Mouse (Mus musculus) kidney, postnatal 0 days (tissue): ENCODE measurements around the gene Spp1. TPM values are rescaled to one million over a fixed set of nuclear protein-coding genes. Genes with fewer than 3 reads are reported as not detected.

Experiments used
- ATAC-seq: fragments of 200-750 bp; cut with Nextera tagmentation; replicated peaks from 2 replicates; pipeline ENCODE4 v1.8.0; 2017; ENCODE audit warnings: low read depth, moderate number of reproducible peaks, moderate TSS enrichment, moderate library complexity; ENCODE audit not compliant: low FRiP score
- DNase-seq: peaks from one replicate; pipeline ENCODE4 v3.0.0-alpha.2; 2016; ENCODE audit warnings: low spot score
- H3K27ac ChIP-seq: fragments of 300-500 bp; sonication (generic); 2 replicates; pipeline ENCODE4 v1.5.1; 2014; ENCODE audit warnings: mild to moderate bottlenecking
- H3K27me3 ChIP-seq: fragments of 300-500 bp; sonication (generic); 2 replicates; pipeline ENCODE4 v1.6.1; 2014; ENCODE audit warnings: low read length, mixed read lengths; ENCODE audit not compliant: insufficient read depth
- H3K36me3 ChIP-seq: fragments of 300-500 bp; sonication (generic); 2 replicates; pipeline ENCODE4 v1.6.1; 2014; ENCODE audit warnings: low read length, mixed read lengths; ENCODE audit not compliant: insufficient read depth
- H3K4me1 ChIP-seq: fragments of 300-500 bp; sonication (generic); replicated peaks from 2 replicates; pipeline ENCODE4 v1.6.1; 2014; ENCODE audit warnings: antibody characterized with exemption, low read length, mixed read lengths; ENCODE audit not compliant: insufficient read depth
- H3K4me2 ChIP-seq: fragments of 300-500 bp; sonication (generic); 2 replicates; pipeline ENCODE4 v1.6.1; 2014; ENCODE audit warnings: mild to moderate bottlenecking, low read length, moderate library complexity, mixed read lengths
- H3K4me3 ChIP-seq: fragments of 300-500 bp; sonication (generic); replicated peaks from 2 replicates; pipeline ENCODE4 v1.5.1; 2014; ENCODE audit warnings: low read depth, low read length
- H3K9ac ChIP-seq: fragments of 300-500 bp; sonication (generic); 2 replicates; pipeline ENCODE4 v1.6.1; 2014; ENCODE audit warnings: low read depth, low read length
- H3K9me3 ChIP-seq: fragments of 300-500 bp; sonication (generic); replicated peaks from 2 replicates; pipeline ENCODE4 v1.6.1; 2016; ENCODE audit warnings: low read length, inconsistent platforms, mixed read lengths
- CTCF ChIP-seq: IDR thresholded peaks from 2 replicates; pipeline ENCODE4 v1.5.1; 2016; ENCODE audit warnings: antibody characterized with exemption, low read depth, mild to moderate bottlenecking, moderate library complexity
- WGBS: fragments of 180-500 bp; shearing (Covaris S2); extraction: QIAGEN DNeasy Blood & Tissue Kit; methylation state at CpG from one replicate; pipeline ENCODE4 v1.1.7; 2014; 5-methylcytosine and 5-hydroxymethylcytosine counted together
- polyA plus RNA-seq: library from polyadenylated mRNA; unstranded; fragments of >200 nt; fragmentation: Nextera tagmentation; extraction: Ambion mirVana; gene quantifications from 2 replicates; pipeline ENCODE4 v1.2.1, GENCODE M21; 2015

Spp1 gene
- polyA plus RNA-seq, 1 experiment from 2014 or later: 1,587 TPM

- Histone ChIP-seq H3K4me2 (no peak overlapping the region), H3K27me3 (no peaks in the 10 kb centered on the region), H3K27ac (no peak overlapping the region), H3K4me3 (no peak overlapping the region), H3K36me3 (no peaks in the 10 kb centered on the region), H3K9ac (no peak overlapping the region), H3K9me3 (no peaks in the 10 kb centered on the region), H3K4me1 (no peaks in the 10 kb centered on the region)
- no peak for TF ChIP-seq CTCF
- ATAC-seq: no peak
- WGBS: 53% methylated on average over 8 of the region's 8 CpGs
- no peak for DNase-seq
These were observed 9.0 kb upstream of the Spp1 start for GRCm38 (mm10) chr5:104425949-104426348.

- H3K4me3 ChIP-seq: no peak overlapping the region
- no peak overlapping the region for H3K27ac ChIP-seq
- no peaks in the 10 kb centered on the region for H3K4me1 ChIP-seq
- H3K27me3 ChIP-seq: no peaks in the 10 kb centered on the region
- WGBS: 43% methylated on average over 12 of the region's 12 CpGs
- H3K9me3 ChIP-seq: no peaks in the 10 kb centered on the region
- no peak overlapping the region for H3K4me2 ChIP-seq
- ATAC-seq: 0 out of 2 replicates have a peak, but pooled peaks have one; percentile 36
- DNase-seq: peak; percentile 55
- H3K9ac ChIP-seq: no peak overlapping the region
- peak; percentile 70 for TF ChIP-seq CTCF
- no peaks in the 10 kb centered on the region for H3K36me3 ChIP-seq
These were observed 2.0 kb upstream of the Spp1 start for GRCm38 (mm10) chr5:104432886-104433285.

- Histone ChIP-seq H3K9me3 (no peaks in the 10 kb centered on the region), H3K27ac (no peak overlapping the region), H3K4me3 (no peak overlapping the region), H3K27me3 (no peaks in the 10 kb centered on the region), H3K36me3 (no peaks in the 10 kb centered on the region), H3K4me2 (no peak overlapping the region), H3K4me1 (no peaks in the 10 kb centered on the region), H3K9ac (no peak overlapping the region)
- 31% methylated on average over 6 of the region's 6 CpGs for WGBS
- DNase-seq (peak; percentile 21), ATAC-seq (0 out of 2 replicates have a peak, but pooled peaks have one; percentile 43)
- TF ChIP-seq CTCF: no peak
These were observed 851 bp upstream of the Spp1 start for GRCm38 (mm10) chr5:104433968-104434565.

GRCm38 (mm10) chr5:104436406-104437076 lies 1.6 kb downstream of the Spp1 start:
- Histone ChIP-seq H3K9me3 (no peaks in the 10 kb centered on the region), H3K9ac (peak overlapping the region; percentile 23; the same call in 1 of the 2 replicates), H3K36me3 (no peaks in the 10 kb centered on the region), H3K4me1 (no peaks in the 10 kb centered on the region), H3K27me3 (no peaks in the 10 kb centered on the region), H3K4me2 (peak overlapping the region; percentile 18; the same call in 1 of the 2 replicates), H3K4me3 (no peak overlapping the region), H3K27ac (peak overlapping the region; percentile 70; the same call in 1 of the 2 replicates)
- no peak for TF ChIP-seq CTCF
- 59% methylated on average over 7 of the region's 7 CpGs for WGBS
- ATAC-seq (no peak), DNase-seq (no peak)

- no peak for TF ChIP-seq CTCF
- no peak overlapping the region for H3K4me3 ChIP-seq
- WGBS: 68% methylated on average over 6 of the region's 6 CpGs
- H3K27me3 ChIP-seq: no peaks in the 10 kb centered on the region
- ATAC-seq (no peak), DNase-seq (no peak)
- no peaks in the 10 kb centered on the region for H3K9me3 ChIP-seq
- no peak overlapping the region for H3K4me2 ChIP-seq
- no peak overlapping the region for H3K9ac ChIP-seq
- no peaks in the 10 kb centered on the region for H3K4me1 ChIP-seq
- H3K36me3 ChIP-seq: no peaks in the 10 kb centered on the region
- H3K27ac ChIP-seq: no peak overlapping the region
These were observed 7.5 kb downstream of the Spp1 start for GRCm38 (mm10) chr5:104442396-104442795.

- no peak overlapping the region for H3K4me2 ChIP-seq
- ATAC-seq (no peak), DNase-seq (no peak)
- no peaks in the 10 kb centered on the region for H3K27me3 ChIP-seq
- no peaks in the 10 kb centered on the region for H3K9me3 ChIP-seq
- 68% methylated on average over 1 of the region's 1 CpGs for WGBS
- H3K27ac ChIP-seq: no peak overlapping the region
- TF ChIP-seq CTCF: no peak
- no peaks in the 10 kb centered on the region for H3K4me1 ChIP-seq
- H3K36me3 ChIP-seq: no peaks in the 10 kb centered on the region
- no peak overlapping the region for H3K9ac ChIP-seq
- H3K4me3 ChIP-seq: no peak overlapping the region
These were observed 7.9 kb downstream of the Spp1 start for GRCm38 (mm10) chr5:104442850-104443249.
